Mouse (Mus musculus): Measurements from ENCODE around the gene 1700025G04Rik.

DNA sequence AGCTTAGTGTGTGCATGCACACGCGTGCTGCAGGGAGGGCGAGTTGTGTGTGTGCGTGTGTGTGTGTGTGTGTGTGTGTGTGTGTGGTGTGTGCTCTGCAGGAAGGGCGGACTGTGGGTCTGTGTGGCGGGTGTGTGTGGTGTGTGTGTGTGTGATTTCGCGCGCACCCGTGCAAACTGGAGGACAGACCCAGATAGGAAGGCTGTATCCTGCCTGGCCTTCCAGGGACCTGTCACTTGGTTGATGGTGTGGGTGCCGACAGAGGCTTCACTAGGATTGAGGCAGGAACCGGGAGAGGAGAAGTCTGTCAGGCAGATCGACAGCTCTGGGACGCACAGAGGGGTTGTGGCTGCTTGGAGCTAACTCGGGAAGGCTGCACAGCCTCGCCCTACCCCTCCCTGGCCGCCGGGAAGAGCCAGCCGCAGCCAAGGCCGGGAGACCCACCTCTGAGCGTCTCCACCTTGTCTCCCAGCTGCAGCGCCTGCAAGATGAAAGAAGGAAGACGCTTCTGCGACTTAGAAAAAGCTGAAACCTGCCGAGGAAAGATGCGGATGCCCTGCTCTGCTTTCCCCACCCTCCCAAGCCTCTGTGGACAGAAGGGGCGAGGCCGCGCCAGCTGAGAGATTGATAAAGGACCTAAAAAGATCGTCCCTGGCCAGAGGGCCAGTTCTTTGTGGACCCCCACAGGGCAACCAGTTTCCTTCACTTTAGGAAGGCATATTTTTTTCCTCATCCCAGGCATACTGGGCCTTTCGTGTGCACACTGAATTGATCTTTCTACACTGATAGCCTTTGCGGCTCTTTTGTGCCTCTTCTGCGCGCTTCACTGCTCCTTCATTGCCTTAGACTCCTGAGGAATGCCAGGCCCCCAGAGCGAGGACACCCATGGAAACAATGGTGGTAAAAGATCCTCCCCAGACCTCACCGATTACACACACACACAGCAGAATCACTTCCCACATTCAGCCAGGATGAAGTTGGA is 930 bp upstream of the 1700025G04Rik start:
- TF ChIP-seq CTCF (IDR thresholded peaks at IDR 0.05; ENCODE audit: low read depth) (no peak), EP300 (IDR thresholded peaks at IDR 0.05; ENCODE audit: low read depth) (no peak)

All from heart, postnatal 0 days (tissue).